Mouse (Mus musculus) neutrophil, adult 5-6 weeks (primary cell): ENCODE measurements around the gene Tk1. TPM values are rescaled to one million over a fixed set of nuclear protein-coding genes. Genes with fewer than 3 reads are reported as not detected.

Experiments
- ATAC-seq: fragments of 151-379, 151-347 bp; 2 replicates; pipeline ENCODE4 v1.8.0; 2017; ENCODE audit warnings: mild to moderate bottlenecking, moderate TSS enrichment; ENCODE audit not compliant: insufficient number of reproducible peaks, poor library complexity, low FRiP score, severe bottlenecking; ENCODE audit errors: extremely low read depth
- total RNA-seq: library from RNA; stranded (forward); fragments of 200-1000 nt; gene quantifications from 2 replicates; pipeline ENCODE4 v1.2.3, GENCODE M21; 2017

The Tk1 gene
- total RNA-seq = 9.0 and 12.4 TPM in 2 replicates

DNA sequence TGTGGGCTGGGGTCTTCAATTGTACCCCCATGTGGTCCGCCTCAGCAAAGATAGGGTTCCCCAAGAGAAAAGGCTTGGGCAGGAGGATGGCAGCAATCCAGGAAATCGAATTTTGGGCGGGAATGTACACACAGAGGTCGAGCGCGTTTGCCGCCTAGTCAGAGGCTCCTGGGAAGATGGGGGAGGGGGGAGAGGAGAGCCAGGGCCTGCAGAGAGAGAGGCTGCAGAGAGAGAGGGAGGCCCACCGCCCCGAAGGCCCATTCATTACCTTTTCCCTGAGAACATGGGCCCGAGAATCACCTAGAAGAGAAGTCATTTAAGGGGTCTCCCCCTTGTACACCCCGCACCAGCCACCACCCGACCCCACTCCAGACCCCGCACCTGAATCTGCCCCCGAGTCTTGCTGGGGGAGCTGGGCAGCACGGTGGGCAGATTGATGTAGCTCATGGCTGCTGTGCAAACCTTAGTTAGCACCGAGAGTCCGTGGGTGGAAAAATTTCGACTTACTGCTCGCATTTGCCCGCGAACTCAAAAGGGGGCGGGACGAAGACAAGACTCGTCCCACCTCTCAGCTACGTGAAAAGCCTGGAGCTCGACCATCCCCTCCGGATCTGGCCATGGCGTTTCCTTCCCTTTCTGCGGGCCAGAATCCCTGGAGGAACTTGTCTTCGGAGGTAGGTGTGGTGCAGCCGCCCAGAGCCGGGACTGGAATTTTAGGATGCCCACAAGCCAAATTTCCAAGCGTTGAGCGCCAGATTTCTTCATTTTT is at the start of gene Tk1, which contains the start of gene Afmid:
Tk1 (minus strand) TSS at position 760 of the 769 bp plus-strand sequence.
Afmid (plus strand) TSS at position 592 of the 769 bp plus-strand sequence.
- ATAC-seq = no peak

DNA sequence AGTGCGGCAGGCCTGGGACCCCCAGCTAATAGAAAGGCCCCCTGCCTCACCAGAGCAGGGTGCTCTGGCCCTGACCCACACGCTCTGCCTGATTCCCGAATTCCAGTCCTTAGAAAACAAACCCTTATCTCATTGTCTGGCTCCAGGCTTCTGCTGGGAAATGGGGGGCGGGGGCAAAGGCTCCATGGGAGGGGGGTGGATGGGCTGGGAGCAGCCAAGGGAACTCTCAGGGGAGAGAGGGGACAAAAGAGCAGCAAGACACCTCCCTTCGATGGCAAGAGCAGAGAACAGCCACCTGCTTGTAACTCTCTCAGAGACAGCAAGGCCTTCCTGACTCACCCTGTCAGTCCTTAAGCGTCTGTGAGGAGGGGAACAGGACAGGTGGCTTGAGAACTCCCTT is 49.8 kb upstream of the Tk1 start:
- no peak for ATAC-seq

DNA sequence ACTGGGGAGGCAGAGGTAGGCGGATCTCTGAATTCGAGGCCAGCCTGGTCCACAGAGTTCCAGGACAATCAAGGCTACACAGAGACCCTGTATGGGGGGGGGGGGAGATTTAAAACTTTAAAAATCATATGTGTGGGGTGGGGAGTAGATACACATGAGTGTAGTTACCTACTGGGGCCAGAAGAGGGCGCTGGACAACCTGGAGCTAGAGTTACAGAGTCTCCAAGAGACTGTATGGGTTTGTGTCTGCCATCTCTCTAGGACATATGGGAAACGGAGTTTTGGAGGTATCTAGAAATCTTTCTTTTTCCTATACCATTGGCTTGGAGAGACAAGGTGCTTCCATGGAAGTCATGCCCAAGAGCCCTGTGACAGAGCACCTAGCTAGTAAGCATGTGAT is 48.5 kb upstream of the Tk1 start:
- no peak for ATAC-seq

DNA sequence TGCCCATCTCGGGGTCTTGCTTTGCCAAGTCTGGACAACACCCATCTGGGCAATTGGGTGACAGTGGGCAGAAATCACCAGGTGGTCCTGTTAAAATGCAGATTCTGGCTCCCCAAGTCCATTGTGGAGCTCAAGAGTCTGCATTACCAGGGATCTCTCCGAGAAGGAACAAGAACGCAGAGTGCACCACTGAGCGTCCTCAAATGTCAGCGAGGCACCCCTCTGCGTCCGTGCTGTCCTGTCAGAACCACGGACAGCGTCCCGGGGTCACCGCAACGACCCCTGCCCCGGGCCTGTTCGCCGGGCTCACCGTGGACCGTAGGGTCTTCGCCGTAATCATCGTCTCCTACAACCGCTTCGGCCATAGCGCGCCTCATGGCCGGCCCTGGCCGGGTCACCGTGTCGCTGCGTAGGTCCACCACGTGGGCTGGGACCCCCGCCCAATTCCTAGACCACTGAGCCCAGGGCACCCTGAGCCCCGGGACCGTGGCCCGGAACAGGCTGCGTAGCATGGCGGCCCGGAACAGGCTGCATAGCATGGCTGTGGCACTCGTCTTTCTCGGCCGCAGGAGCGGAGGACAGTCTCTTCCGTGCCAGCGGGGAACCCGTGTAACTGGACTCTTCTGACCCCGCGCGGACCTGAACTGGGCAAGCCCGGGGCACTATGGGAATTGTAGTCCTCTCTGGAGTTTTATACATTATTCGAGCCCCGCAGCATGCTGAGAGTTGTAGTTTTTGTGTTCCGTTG is 47.1 kb upstream of the Tk1 start, which contains the start of gene Tha1:
Tha1 (minus strand) TSS at position 621 of the 748 bp plus-strand sequence.
- no peak for ATAC-seq

DNA sequence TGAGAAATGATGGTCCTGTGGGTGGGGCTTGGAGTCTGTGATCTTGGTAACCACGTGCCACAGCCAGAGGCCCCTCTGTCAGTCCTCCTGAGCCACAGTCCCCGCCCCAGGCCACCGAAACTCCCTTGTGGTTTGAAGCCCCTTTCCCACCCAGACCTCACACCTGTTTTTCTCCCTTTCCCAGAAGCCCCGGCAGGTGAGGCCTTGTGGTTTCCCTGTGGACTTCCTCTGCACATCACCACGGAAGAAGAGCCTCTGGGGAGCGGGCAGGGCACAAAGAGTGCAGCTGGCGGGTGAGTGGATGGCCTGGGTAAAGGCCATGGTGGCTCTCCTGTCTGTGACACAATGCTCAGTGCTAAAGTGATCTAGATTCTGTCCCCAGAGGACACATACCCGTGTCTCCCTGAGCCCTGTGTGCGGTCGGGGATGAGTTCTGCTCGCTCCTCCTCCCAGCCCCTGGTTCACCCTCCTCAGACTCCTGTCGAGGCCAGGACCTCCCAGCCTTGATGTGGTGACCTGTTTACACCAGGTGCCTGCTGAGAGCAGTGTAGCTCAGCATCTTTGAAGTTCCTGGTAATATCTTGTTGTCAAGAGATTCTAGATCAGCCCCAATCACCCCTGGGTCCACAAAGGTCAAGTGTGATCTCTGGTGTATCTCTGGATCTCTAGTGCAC is 46.2 kb upstream of the Tk1 start:
- ATAC-seq = peak; percentile 32

DNA sequence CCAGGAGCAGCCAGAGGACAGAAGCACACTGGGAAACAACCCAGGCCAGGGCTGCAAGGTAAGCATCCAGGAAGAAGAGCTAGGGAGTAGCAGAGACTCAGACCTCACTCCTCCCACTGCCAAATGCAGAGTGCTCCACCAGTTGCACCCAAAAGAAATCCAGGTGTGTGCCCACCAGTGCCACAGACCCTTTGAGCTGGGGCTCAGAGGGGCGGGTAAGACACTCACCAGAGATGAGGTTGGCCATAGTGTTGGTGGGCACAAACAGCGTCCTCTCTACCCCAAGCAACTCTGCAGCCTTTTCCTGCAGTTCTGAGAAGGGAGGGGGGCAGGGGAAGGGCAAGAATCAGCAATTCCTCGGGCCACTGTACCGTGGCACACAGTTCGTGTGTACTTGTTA is 45.5 kb upstream of the Tk1 start:
- no peak for ATAC-seq

DNA sequence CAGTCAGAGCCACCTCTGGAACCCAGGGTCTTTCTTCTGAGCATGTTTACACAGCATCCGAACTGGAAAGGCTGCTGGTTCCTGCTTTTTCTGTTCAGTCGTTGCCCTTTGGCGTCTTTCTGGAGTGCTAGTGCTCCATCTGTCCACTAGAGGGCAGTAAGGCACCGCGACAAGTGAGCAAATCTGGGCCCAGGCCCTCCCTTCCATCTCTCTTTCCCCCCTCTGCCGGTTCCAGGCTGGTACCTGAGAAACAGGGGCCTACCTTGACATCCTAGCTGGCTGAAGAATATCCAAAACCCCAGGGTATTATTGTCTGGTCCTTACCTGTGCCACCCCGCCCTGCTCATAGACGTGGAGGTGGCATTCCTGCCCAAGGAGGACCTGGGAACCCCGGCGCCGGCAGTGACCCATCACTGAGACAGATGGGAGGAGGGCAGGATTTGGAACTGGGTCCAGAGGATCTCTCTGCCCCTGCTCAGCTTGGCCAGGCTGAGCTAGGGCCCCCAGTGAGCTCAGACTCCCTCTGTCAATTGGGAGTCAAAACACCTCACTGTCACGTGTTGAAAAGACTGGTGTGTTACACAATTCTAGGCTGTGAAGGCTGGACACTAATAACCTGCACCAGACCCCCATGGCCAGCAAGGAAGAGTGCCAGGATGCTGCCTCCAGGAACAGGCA is 44.9 kb upstream of the Tk1 start:
- peak; percentile 59 for ATAC-seq

DNA sequence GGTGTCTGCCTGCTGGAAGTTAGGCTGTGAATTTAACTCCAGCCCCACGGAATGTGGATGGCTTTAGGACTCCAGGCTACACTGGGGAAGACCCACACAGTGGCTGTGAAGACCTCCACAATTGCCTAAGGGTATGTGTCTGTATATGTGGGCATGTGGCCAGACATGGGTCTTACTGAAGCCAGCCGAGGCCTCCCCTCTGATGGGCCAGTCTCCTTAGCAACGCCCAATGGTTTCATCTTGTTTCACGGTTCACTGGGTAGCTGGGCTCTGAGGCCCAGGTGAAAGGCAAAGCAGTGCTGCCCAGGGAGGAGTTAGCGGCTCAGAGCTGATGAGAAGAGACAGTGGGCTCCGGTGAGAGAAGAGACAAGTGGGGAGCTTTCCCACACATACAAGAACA is 40.1 kb upstream of the Tk1 start:
- ATAC-seq = no peak

DNA sequence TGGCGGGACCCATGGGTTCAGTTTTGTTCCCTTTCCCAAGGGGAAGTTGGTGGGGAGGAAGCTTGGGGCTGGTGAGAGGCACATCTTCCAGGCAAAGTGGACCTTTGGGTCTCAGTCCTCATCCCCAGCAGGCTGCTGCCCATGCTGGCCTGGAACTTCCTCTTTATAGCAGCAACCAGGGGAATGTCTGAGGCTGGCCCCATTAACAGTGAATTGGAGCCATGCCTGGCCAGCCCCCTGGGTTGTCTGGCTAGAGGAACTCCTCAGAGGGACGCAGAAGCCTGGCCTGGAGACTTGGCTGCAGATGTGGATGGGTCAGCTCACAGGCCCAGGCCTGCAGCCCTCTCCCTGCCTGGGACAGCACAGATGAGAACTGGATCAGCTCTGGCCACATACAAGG is 38.9 kb upstream of the Tk1 start:
- ATAC-seq = no peak

DNA sequence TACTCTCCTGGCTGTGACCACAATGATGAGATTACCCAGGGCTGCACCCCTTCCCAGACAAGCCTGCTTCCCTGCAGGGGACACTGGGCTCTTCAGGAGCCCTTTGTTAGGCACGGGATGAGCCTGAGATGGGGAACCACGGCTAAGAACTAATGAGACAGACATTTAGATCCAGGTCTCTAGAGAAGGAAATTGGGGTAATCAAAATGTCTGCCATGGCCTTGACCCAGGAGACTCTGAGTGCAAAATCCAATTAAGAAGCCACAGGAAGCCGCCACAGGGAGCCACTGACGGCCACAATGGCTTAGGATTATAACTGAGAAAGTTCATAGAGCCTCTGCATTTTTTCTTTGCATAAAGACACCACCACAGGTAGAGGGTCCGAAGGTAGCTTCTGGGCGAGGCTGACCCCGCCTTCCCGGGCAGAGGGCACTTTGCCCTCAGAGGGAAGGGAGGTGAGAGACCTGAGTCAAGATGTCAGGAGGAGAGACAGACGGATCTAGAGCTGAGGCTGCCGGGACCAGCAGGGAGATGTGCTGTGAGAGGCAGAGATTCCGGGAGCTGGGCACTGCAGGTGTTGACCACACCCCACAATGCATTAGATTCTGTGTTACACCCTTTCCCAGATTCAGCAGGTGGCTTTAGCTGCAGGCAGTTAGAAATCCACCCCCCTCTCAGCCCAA is 37.4 kb upstream of the Tk1 start:
- no peak for ATAC-seq

DNA sequence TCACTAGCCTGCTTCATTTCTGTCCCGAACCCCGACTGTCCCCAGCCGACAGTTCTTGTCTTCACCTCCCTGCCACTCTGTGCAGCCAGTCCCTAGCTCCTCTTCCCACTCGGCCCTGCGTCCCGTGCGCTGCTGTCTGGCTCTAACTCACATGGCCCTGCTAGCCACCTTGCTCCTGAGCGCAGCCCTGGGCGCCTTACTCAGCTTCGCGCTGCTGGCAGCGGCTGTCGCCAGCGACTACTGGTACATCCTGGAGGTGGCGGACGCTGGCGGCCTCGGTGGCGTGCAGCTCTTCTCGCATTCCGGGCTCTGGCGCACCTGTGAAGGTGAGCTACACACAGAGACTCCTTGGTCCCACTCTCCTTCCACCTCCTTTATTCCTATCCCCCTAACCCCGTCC is 34.7 kb upstream of the Tk1 start, which contains the start of gene Tmem235:
Tmem235 (plus strand) TSS at position 152 of the 400 bp plus-strand sequence.
- ATAC-seq = no peak

DNA sequence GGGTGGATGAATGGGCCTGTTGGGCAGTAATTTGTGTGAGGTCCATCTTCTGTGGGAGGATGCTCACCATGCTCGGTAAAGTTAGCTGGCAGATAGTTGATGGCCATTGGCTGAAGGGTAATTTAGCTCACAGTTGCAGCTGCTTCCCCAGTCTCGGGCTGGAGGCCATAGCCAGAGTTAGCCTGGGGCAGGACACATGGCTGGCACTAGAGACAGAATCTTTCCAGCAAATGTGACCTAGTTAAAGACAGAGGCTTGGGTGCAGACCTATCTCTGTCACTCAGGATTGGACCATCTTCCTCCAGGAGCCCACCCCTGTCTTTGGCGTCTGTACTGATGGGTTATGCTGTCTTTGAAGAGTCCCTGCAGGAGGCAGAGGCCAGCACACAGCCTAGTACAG is 32.5 kb upstream of the Tk1 start:
- ATAC-seq = no peak

DNA sequence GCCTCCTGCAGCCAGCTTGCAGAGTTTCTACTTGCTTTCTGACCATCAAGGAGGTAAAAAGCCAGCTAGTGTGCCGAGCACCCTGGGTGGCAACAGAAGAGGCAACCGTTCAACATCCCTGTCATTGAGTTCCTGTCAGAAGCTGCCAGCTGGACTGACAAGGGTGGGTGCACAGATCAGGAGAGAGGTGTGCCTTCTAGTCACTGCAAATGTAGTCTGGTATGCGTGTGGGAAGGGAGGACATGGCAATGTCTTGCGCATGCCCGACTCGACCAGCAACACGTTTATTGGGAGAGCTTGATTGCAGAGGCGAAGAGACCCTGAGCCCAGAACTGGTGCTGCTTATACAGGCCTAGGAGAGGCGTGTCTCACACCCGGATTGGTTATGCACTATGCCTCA is 31.6 kb upstream of the Tk1 start:
- no peak for ATAC-seq

DNA sequence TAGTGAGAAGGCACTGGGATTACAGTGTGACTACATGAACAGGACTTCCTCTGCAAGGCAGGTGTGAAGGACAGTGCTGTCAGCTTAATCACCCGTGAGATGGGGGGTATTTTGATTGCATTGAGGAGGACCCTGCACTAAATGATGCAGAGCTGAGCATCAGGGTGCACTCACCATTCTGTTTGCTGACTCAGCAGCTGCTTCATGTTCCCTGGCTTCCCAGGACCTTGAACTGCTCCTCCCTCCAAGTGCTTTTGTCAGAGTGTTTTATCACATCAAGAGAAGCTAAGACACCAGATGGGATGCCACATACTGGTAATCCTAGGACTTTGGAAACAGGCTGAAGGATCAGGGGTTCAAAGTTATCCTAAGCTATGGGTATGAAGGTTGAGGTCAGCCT is 30.1 kb upstream of the Tk1 start:
- ATAC-seq = no peak

DNA sequence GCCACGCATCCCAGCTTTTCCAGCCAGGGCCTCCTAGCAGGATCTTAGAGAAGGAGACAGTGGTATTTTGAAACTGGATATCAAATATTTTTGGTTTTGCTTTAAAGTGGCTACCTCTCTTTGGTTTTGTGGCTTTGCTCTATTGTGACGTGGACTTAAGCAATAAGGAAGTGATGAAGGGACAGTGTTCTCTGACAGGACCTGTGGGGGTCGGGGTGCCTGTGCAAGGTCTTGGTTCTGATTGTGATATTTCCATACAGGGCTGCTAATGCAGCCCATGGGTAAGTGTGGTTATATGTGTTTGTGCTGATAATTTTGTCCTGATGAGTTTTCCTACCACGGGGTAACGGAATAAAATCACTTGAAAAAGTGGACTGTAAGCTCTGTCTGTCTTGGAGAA is 29.5 kb upstream of the Tk1 start:
- no peak for ATAC-seq

DNA sequence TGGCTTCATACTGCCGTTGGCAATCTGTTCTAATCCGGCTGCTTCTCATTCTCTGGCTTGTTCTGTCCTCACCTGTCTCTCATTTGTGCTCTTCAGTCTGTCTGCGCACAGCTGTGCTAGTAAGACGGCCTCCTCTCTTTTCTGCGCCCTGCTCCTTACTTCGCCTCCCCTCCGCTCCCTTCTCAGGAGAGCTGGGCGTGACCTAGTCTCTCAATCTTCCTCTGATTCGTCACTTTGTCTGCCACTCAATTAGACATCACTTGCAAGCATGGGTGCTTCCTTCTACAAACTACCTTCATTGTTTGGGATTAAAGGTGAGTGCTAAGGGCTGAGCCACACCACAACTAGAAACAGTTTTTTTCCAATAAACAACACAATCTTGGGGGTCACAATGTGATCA is 28.3 kb upstream of the Tk1 start:
- ATAC-seq = no peak

DNA sequence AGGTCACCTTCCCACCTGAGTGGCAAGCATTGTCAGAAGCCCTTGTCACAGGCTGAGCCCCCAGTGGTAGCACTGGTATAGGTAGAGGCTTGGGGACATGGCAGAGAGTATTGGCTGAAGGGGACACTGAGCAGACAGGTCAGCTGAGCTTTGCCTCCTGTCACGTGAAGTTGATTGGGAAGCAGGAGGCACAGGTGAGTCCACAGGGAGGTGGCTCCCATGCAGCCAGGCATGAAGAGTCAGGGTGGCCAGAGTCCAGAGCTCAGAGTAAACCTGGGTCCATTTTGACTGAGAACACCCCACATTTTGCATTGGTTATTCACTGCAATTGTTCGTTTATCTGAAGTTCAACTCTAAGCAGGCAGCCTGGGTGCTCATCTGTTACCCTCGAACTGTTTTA is 27.0 kb upstream of the Tk1 start:
- no peak for ATAC-seq

DNA sequence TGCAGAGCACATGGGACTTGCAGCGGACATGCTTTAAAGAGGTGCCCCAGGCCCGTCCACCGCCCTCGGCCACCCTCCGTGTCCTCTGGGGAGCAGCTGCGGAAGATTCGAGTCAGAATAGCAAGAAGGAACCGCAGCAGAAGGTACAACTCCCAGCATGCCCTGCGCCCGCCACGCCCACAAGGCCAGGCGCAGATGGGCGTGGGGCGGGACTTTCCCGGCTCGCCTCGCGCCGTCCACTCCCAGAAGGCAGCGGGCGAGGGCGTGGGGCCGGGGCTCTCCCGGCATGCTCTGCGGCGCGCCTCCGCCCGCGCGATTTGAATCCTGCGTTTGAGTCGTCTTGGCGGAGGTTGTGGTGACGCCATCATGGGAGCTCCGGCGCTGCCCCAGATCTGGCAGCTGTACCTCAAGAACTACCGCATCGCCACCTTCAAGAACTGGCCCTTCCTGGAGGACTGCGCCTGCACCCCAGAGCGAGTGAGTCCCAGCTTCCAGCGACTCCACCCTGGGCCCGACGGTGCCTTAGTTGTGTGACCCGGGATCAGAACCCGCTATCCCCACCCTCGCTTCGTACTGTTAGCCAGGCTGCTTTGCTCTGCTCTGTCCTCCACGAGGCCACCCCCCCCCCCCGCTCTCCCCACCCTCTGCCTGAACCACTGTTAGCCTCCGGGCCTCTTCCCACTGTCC is 23.2 kb upstream of the Tk1 start, which contains the start of gene Birc5:
Birc5 (plus strand) TSS at position 267 of the 687 bp plus-strand sequence.
- ATAC-seq = peak; percentile 92
